Mouse (Mus musculus): Measurements from ENCODE around the gene Foxl1. TPM values are rescaled to one million over a fixed set of nuclear protein-coding genes. Genes with fewer than 3 reads are reported as not detected.

Gene Foxl1
- polyA plus RNA-seq, 1 experiment from 2014 or later: 6.6 TPM

DNA sequence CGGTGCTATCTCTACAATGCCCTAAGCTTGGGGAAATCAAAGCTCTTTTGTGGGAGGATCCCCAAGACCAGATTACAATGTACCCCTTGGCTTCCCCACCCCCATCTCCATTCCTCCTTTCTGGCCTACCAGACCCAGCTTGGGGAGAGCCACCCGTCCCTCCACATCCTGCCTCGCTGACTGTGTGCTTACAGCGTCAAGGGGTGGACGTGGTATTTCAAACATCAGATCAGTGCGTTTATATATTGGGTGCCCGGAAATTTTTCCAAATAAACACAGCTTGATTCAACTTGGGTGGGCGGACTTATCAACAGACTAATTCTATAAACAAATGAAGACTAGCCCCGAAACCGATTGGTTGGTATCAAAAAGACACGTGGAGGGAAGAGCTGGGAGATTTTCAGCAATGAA, 444 bp upstream of the Foxl1 start:
- no peaks in the 10 kb centered on the region for H3K9me3 ChIP-seq (ENCODE audit: control insufficient read depth, low read length)
- 19% methylated on average over 11 of the region's 11 CpGs for WGBS
- H3K27ac ChIP-seq (ENCODE audit: low read depth, low read length): no peak overlapping the region; the same call in 1 of the 2 replicates
- no peak for ATAC-seq (ENCODE audit: low FRiP score, low TSS enrichment)
- H3K4me1 ChIP-seq (ENCODE audit: control insufficient read depth, insufficient read depth, low read length): peaks cover 46% of the 10 kb centered on the region
- peak overlapping the region; percentile 62 for H3K4me2 ChIP-seq (replicated peaks; ENCODE audit: low read depth, low read length)
- peaks cover 9% of the 10 kb centered on the region for H3K36me3 ChIP-seq (ENCODE audit: control insufficient read depth, insufficient read depth, low read length)
- no peak overlapping the region for H3K9ac ChIP-seq (ENCODE audit: low read depth, low read length)
- no peak overlapping the region for H3K4me3 ChIP-seq (ENCODE audit: low read length)
- peaks cover 40% of the 10 kb centered on the region for H3K27me3 ChIP-seq (ENCODE audit: control insufficient read depth, insufficient read depth, low read length)

DNA sequence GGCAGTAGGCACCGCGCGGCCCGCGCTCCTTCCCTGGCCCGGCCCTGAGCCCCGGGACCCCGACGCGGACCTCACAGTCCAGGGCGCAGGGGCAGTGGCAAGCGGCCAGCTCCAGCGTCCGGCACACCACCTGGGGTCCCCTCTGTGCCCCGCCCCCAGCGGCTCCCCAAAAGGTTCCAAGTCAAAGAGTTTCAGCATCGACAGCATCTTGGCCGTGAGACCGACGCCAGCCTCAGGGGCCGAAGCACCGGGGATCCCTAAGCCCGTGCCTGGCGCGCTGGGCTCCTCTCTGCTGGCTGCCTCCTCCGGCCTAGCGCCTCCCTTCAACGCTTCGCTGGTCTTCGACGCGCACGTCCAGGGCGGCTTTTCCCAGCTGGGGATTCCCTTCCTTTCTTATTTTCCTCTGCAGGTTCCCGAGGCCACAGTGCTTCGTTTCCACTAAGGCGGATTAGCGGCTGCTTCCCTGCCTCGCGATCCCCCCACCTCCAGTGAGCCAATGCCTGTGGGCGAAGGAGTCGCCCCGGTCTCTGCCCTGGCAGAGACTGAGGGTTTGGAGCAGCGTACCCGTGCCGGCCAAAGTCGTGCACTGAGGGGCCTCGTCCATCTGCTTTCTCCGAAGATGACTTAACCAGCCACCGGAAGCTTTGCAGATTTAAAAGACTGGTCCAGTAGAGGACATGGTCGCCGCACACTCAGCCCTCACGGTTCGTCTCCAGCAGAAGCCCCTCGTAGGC, 958 bp downstream of the Foxl1 start:
- Histone ChIP-seq H3K4me2 (replicated peaks; ENCODE audit: low read depth, low read length) (peak overlapping the region; percentile 62), H3K9me3 (ENCODE audit: control insufficient read depth, low read length) (no peaks in the 10 kb centered on the region), H3K27ac (ENCODE audit: low read depth, low read length) (peak overlapping the region; percentile 91), H3K27me3 (ENCODE audit: control insufficient read depth, insufficient read depth, low read length) (peaks cover 40% of the 10 kb centered on the region), H3K4me3 (ENCODE audit: low read length) (peak overlapping the region; percentile 40), H3K36me3 (ENCODE audit: control insufficient read depth, insufficient read depth, low read length) (no peaks in the 10 kb centered on the region), H3K9ac (ENCODE audit: low read depth, low read length) (peak overlapping the region; percentile 68), H3K4me1 (ENCODE audit: control insufficient read depth, insufficient read depth, low read length) (peaks cover 42% of the 10 kb centered on the region)
- WGBS: 8% methylated on average over 48 of the region's 55 CpGs
- ATAC-seq (ENCODE audit: low FRiP score, low TSS enrichment): no peak

DNA sequence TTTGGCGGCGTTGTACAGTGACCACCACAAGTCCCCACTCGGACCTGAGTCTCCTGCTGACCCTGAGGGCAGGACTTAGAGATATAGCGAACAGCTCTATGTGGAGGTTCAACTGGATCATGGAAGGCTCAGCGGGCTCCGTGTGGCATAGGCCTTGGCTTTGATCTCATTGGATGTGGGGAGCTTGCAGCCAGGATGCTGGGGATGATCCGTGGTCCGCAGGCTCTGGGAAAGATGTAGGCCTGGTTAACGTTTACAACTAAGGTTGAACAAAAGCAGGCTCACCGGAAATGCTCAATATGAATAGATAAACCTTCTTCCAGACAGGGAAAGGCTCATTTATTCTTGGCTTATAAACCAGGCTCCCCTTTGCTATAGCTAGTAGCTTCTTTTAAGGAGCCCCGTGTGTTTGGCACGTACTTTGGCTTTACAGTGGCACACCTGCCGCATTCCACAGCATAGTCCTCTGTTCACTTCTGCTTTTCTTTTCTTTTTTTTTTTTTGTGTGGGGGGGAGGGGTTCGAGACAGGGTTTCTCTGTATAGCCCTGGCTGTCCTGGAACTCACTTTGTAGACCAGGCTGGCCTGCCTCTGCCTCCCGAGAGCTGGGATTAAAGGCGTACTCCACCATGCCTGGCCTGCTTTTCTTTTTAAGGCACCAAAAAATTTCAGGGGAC, 1.7 kb downstream of the Foxl1 start:
- Histone ChIP-seq H3K27ac (ENCODE audit: low read depth, low read length) (peak overlapping the region; percentile 91; the same call in 1 of the 2 replicates), H3K4me1 (ENCODE audit: control insufficient read depth, insufficient read depth, low read length) (peaks cover 41% of the 10 kb centered on the region), H3K9me3 (ENCODE audit: control insufficient read depth, low read length) (no peaks in the 10 kb centered on the region), H3K36me3 (ENCODE audit: control insufficient read depth, insufficient read depth, low read length) (no peaks in the 10 kb centered on the region), H3K4me2 (replicated peaks; ENCODE audit: low read depth, low read length) (peak overlapping the region; percentile 62), H3K27me3 (ENCODE audit: control insufficient read depth, insufficient read depth, low read length) (peaks cover 40% of the 10 kb centered on the region), H3K9ac (ENCODE audit: low read depth, low read length) (peak overlapping the region; percentile 68; the same call in 1 of the 2 replicates), H3K4me3 (ENCODE audit: low read length) (peak overlapping the region; percentile 40)
- ATAC-seq (ENCODE audit: low FRiP score, low TSS enrichment): no peak
- 40% methylated on average over 16 of the region's 16 CpGs for WGBS

DNA sequence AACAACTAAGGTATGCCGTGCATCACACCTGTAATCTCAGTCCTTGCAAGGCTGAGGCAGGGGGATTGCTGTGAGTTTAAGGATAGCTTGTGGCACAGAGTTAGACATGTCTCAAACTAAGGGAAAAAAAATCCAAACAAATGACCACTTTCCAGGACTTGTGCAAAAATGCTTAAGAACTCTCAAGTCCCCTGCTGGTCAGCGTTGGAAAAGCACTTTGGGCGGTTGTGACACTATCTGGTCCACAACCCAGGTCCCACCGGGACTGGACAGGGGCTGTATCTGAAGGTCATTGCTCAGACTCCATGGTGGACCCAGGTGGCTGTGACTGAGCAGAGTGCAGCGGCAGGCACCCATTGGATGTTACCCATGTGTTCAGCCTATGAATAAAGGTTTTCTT, 2.8 kb downstream of the Foxl1 start:
- Histone ChIP-seq H3K36me3 (ENCODE audit: control insufficient read depth, insufficient read depth, low read length) (no peaks in the 10 kb centered on the region), H3K4me2 (replicated peaks; ENCODE audit: low read depth, low read length) (no peak overlapping the region; the same call in 1 of the 2 replicates), H3K27me3 (ENCODE audit: control insufficient read depth, insufficient read depth, low read length) (peaks cover 37% of the 10 kb centered on the region), H3K4me1 (ENCODE audit: control insufficient read depth, insufficient read depth, low read length) (peaks cover 30% of the 10 kb centered on the region), H3K4me3 (ENCODE audit: low read length) (no peak overlapping the region; the same call in 1 of the 2 replicates), H3K9ac (ENCODE audit: low read depth, low read length) (no peak overlapping the region), H3K9me3 (ENCODE audit: control insufficient read depth, low read length) (no peaks in the 10 kb centered on the region), H3K27ac (ENCODE audit: low read depth, low read length) (no peak overlapping the region)
- 35% methylated on average over 5 of the region's 5 CpGs for WGBS
- no peak for ATAC-seq (ENCODE audit: low FRiP score, low TSS enrichment)

DNA sequence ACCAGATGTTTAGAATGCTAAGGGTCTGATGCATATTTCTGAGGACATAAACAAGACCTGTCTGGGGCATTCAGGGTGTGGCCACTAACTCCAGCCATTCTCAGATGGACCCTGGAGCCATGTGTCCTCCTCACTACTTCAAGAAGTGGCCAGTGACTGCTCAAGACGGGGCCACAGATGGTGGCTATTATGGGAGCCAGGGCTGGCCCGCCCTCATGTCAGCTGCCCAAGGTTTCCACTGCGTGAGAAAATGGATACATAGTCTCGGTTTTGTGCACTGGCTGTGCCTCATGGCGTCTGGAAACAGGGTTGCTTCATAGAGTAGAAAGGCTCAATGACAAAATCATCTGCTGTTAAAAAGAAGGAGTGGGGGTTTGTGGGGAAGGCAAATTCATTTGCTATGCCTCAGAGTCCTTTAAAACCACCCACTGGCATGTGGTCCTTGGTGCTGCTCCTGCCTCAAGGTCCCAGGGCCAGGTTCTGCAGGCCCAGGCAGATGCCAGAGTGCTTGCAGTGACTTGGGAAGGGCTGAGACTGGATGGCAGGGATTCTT, 5.3 kb downstream of the Foxl1 start:
- Histone ChIP-seq H3K9ac (ENCODE audit: low read depth, low read length) (no peak overlapping the region), H3K9me3 (ENCODE audit: control insufficient read depth, low read length) (peaks cover 8% of the 10 kb centered on the region), H3K4me1 (ENCODE audit: control insufficient read depth, insufficient read depth, low read length) (peaks cover 11% of the 10 kb centered on the region), H3K27me3 (ENCODE audit: control insufficient read depth, insufficient read depth, low read length) (peaks cover 21% of the 10 kb centered on the region), H3K4me2 (replicated peaks; ENCODE audit: low read depth, low read length) (no peak overlapping the region), H3K36me3 (ENCODE audit: control insufficient read depth, insufficient read depth, low read length) (peaks cover 2% of the 10 kb centered on the region; the same call in 1 of the 2 replicates), H3K27ac (ENCODE audit: low read depth, low read length) (no peak overlapping the region), H3K4me3 (ENCODE audit: low read length) (no peak overlapping the region)
- WGBS: 78% methylated on average over 5 of the region's 5 CpGs
- ATAC-seq (ENCODE audit: low FRiP score, low TSS enrichment): no peak

DNA sequence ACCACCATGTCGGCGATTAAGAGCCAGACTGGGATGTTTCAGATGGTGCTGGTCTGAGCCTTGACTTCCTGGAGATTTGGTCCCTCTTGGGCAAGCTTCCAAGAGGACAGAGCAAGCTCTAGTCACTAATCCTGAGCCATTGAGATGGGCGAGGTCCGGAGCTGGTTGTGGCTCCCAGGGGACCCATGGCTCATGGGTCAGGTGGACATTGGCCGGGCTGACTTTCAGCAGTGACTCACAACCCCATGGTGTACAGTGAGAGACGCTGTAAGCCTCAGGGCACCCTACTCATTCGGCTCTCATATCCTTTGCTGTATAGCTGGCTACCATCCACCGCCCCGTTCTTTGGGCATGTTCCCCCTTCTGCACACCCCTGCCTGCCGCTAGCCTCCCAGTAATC, 6.4 kb downstream of the Foxl1 start:
- H3K4me2 ChIP-seq (replicated peaks; ENCODE audit: low read depth, low read length): no peak overlapping the region
- H3K27ac ChIP-seq (ENCODE audit: low read depth, low read length): no peak overlapping the region
- peaks cover 14% of the 10 kb centered on the region for H3K9me3 ChIP-seq (ENCODE audit: control insufficient read depth, low read length)
- peaks cover under 1% of the 10 kb centered on the region; the same call in 1 of the 2 replicates for H3K4me1 ChIP-seq (ENCODE audit: control insufficient read depth, insufficient read depth, low read length)
- H3K4me3 ChIP-seq (ENCODE audit: low read length): no peak overlapping the region
- peaks cover 2% of the 10 kb centered on the region; the same call in 1 of the 2 replicates for H3K36me3 ChIP-seq (ENCODE audit: control insufficient read depth, insufficient read depth, low read length)
- peaks cover 11% of the 10 kb centered on the region; the same call in 1 of the 2 replicates for H3K27me3 ChIP-seq (ENCODE audit: control insufficient read depth, insufficient read depth, low read length)
- WGBS: 88% methylated on average over 10 of the region's 10 CpGs
- no peak overlapping the region for H3K9ac ChIP-seq (ENCODE audit: low read depth, low read length)
- no peak for ATAC-seq (ENCODE audit: low FRiP score, low TSS enrichment)

DNA sequence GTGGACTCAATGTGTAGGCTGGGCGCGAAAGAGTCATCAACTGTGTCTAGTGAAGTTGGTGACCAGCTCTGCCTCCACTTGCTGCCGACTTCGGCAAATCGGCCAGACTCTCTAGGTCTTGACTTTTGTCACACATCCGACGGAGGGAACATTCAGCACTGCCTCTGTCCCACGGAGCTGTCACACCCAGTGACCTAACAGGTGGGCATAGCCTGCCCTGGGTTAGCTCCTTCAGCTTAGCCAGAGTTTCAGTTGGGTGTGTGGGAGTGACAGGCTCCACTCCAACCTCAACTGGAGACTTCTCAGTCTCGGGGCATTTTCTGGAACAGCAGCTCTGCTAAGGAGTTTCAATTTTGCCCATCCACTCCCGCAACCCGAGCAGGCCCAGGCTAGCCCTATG, 6.8 kb downstream of the Foxl1 start:
- Histone ChIP-seq H3K27ac (ENCODE audit: low read depth, low read length) (no peak overlapping the region), H3K27me3 (ENCODE audit: control insufficient read depth, insufficient read depth, low read length) (peaks cover 7% of the 10 kb centered on the region; the same call in 1 of the 2 replicates), H3K9me3 (ENCODE audit: control insufficient read depth, low read length) (peaks cover 14% of the 10 kb centered on the region), H3K4me1 (ENCODE audit: control insufficient read depth, insufficient read depth, low read length) (no peaks in the 10 kb centered on the region), H3K4me3 (ENCODE audit: low read length) (no peak overlapping the region), H3K36me3 (ENCODE audit: control insufficient read depth, insufficient read depth, low read length) (peaks cover 2% of the 10 kb centered on the region; the same call in 1 of the 2 replicates), H3K9ac (ENCODE audit: low read depth, low read length) (no peak overlapping the region), H3K4me2 (replicated peaks; ENCODE audit: low read depth, low read length) (no peak overlapping the region)
- 81% methylated on average over 11 of the region's 11 CpGs for WGBS
- ATAC-seq (ENCODE audit: low FRiP score, low TSS enrichment): no peak

DNA sequence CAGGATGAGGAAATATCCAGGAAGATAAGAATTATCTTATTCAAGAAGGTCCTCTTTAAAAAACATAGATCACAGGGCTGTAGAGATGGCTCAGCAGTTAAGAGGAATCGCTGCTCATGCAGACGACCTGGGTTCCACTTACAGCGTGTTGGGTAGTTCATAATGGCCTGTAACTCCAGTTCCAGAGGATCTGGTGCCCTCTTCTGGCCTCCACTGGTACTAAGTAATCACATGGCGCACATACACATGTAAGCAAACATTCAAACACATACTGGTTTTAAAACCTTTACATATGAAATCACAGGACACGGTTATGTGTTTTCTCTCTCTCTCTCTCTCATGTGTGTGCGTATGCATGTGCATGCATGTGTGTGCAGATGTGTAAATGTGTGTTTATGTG, 9.1 kb downstream of the Foxl1 start:
- H3K4me1 ChIP-seq (ENCODE audit: control insufficient read depth, insufficient read depth, low read length): no peaks in the 10 kb centered on the region
- no peaks in the 10 kb centered on the region for H3K27me3 ChIP-seq (ENCODE audit: control insufficient read depth, insufficient read depth, low read length)
- H3K4me3 ChIP-seq (ENCODE audit: low read length): no peak overlapping the region
- peaks cover 2% of the 10 kb centered on the region; the same call in 1 of the 2 replicates for H3K36me3 ChIP-seq (ENCODE audit: control insufficient read depth, insufficient read depth, low read length)
- ATAC-seq (ENCODE audit: low FRiP score, low TSS enrichment): no peak
- no peak overlapping the region for H3K4me2 ChIP-seq (replicated peaks; ENCODE audit: low read depth, low read length)
- no peak overlapping the region for H3K27ac ChIP-seq (ENCODE audit: low read depth, low read length)
- H3K9ac ChIP-seq (ENCODE audit: low read depth, low read length): no peak overlapping the region
- WGBS: 95% methylated on average over 6 of the region's 6 CpGs
- peaks cover 14% of the 10 kb centered on the region for H3K9me3 ChIP-seq (ENCODE audit: control insufficient read depth, low read length)

Data from kidney, embryonic 14.5 days (tissue).